Mouse (Mus musculus) C3H10T1/2 (cell line): ENCODE measurements around the gene Smug1. TPM values are rescaled to one million over a fixed set of nuclear protein-coding genes. Genes with fewer than 3 reads are reported as not detected.

ENCODE experiments used
- polyA plus RNA-seq, 2 experiments: library from polyadenylated mRNA; unstranded; fragments of >200 nt; fragmentation: generic; extraction: Trizol; gene quantifications; one replicate each; pipeline ENCODE4 v1.2.1; 2012; ENCODE audit warnings: missing spikeins in 2 of 2

Gene Smug1
- polyA plus RNA-seq = 10 to 100 TPM in 1 of 2 experiments, 1 to 10 TPM in 1; 3.4 to 10.2 TPM

DNA sequence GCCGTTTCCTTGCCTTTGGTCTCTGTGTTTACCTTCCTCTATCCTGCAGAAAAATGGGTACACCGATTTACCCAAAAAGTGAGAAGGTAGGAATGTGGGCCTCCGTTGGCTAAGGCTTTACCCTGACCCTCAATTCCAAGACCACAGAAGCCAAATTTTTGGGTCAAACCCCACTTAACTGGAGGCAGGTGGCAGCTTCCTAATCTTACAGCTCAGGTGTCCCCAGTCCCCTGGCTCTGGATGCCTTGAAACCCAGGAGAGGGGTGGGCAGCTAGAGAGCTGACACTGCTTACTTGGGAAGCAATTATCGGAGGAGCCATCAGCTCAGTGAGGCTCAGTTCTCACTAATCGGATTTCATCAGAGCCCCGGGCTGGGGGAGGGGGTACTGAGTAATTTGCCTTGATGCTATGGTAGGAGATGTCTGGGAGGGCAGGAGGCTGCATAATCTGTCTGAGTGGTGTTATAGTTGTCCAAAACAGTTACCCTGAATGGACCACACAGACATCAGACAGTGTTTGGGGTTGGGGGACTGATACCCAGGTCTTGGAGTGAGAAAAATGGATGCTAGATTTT, at the start of gene Smug1:
TSS of gene Smug1 (minus strand) at position 51 of the 574 bp plus-strand sequence.

Other genes starting within 250 kb of the Smug1 start
- under 1 TPM in 1 of 2 experiments, not detected in 1; 0.01 TPM for gene Hoxc13, start 246.0 kb downstream of the Smug1 start, polyA plus RNA-seq
- gene Hoxc12, start 230.3 kb downstream of the Smug1 start, polyA plus RNA-seq = not detected
- gene Hoxc11, start 212.7 kb downstream of the Smug1 start, polyA plus RNA-seq = not detected
- not detected for gene Hoxc10, start 200.3 kb downstream of the Smug1 start, polyA plus RNA-seq
- not detected for gene Hoxc5, start 199.6 kb downstream of the Smug1 start, polyA plus RNA-seq
- gene Hoxc9, start 190.7 kb downstream of the Smug1 start, polyA plus RNA-seq = not detected
- gene Hoxc8, start 176.5 kb downstream of the Smug1 start, polyA plus RNA-seq = not detected
- gene Hoxc6, start 168.8 kb downstream of the Smug1 start, polyA plus RNA-seq = under 1 TPM; 0.01 to 0.04 TPM
- not detected for gene Hoxc4, start 148.2 kb downstream of the Smug1 start, polyA plus RNA-seq
- gene Cbx5, start 72.7 kb upstream of the Smug1 start, polyA plus RNA-seq = 10 to 100 TPM in 1 of 2 experiments, 1 to 10 TPM in 1; 4.2 to 26.2 TPM
- gene Hnrnpa1, start 73.3 kb upstream of the Smug1 start, polyA plus RNA-seq = 100 to 1,000 TPM; 119 to 565 TPM
- under 1 TPM; 0.07 to 0.57 TPM for gene Nfe2, start 91.3 kb upstream of the Smug1 start, polyA plus RNA-seq
- 100 to 1,000 TPM; 228 to 304 TPM for gene Copz1, start 105.6 kb upstream of the Smug1 start, polyA plus RNA-seq
- gene Gpr84, start 143.5 kb upstream of the Smug1 start, polyA plus RNA-seq = under 1 TPM; 0.09 to 0.45 TPM
- gene Zfp385a, start 173.0 kb upstream of the Smug1 start, polyA plus RNA-seq = 100 to 1,000 TPM in 1 of 2 experiments, 10 to 100 TPM in 1; 76.8 to 115 TPM
- 10 to 100 TPM; 53.6 to 91.1 TPM for gene Itga5, start 199.7 kb upstream of the Smug1 start, polyA plus RNA-seq